In the genomic region with DNA sequence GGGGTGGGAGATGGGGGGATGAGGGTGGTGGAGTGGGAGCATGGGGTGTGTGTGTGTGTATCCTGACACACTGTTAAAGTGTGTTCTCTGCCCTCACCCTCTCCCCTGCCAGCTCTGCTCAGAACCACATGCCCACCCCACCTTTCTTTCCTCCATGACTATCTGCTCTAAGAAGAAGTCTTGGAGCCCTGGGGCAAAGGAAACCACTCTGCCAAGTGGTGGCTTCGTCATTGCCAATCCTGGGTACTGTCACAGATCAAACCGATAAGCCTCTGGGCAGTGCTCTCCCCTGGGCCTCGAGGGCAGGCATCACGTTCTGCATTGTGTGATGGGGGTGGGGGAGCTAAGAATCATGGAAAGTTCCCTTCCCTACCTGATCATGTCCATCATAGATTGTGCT, we compare ENCODE assay signal across 25 mouse cellular contexts. TPM values are rescaled to one million over a fixed set of nuclear protein-coding genes. Genes with fewer than 3 reads are reported as not detected.
DNase-seq lines count a peak whose midpoint lies in the region; ATAC-seq and TF ChIP-seq lines count a peak whose summit lies in the region.
"Had no signal": no experiment of that assay in that cellular context is flagged by ENCODE, and none has a peak within 500 bp of the region (broad histone marks: within the 10 kb centered on the region; RNA-seq: fewer than 3 reads in every experiment).

No protein-coding gene starts in this region.

- H3K36me3 ChIP-seq in kidney, embryonic 15.5 days = no peaks in the 10 kb centered on the region
- H3K36me3 ChIP-seq in ES-E14 (ENCODE audit: control insufficient read depth, insufficient read depth, low read length, poor library complexity, severe bottlenecking) = no peaks in the 10 kb centered on the region
- H3K36me3 ChIP-seq: embryonic facial prominence, embryonic 13.5 days; hindbrain, embryonic 13.5 days had no signal

- in situ Hi-C loops in ES-E14 (cut with MboI; ENCODE audit: low sequenced_read_pairs in 2 of 2, unreplicated experiment in 2 of 2) = no loop called here

- no peak overlapping the region for H3K9ac ChIP-seq in kidney, embryonic 15.5 days
- peak overlapping the region; percentile 41; the same call in 1 of the 2 replicates for H3K9ac ChIP-seq in ES-E14 (ENCODE audit: insufficient read depth, low read depth, low read length, poor library complexity, severe bottlenecking)
- H3K9ac ChIP-seq: embryonic facial prominence, embryonic 13.5 days; hindbrain, embryonic 13.5 days had no signal

- no peaks in the 10 kb centered on the region for H3K9me3 ChIP-seq in kidney, embryonic 15.5 days (replicated peaks)
- no peaks in the 10 kb centered on the region for H3K9me3 ChIP-seq in ES-E14 (ENCODE audit: control insufficient read depth, insufficient read depth, low read depth, low read length)
- H3K9me3 ChIP-seq: embryonic facial prominence, embryonic 13.5 days; hindbrain, embryonic 13.5 days had no signal

- no peaks in the 10 kb centered on the region for H3K27me3 ChIP-seq in kidney, embryonic 15.5 days
- H3K27me3 ChIP-seq: embryonic facial prominence, embryonic 13.5 days had no signal

- no peak for ATAC-seq in kidney, embryonic 15.5 days (replicated peaks; ENCODE audit: low FRiP score)
- ATAC-seq in granulocyte monocyte progenitor cell, adult 5-6 weeks (replicated peaks; ENCODE audit: poor library complexity, severe bottlenecking) = peak; percentile 39
- ATAC-seq: CD4-positive, CD25-positive, alpha-beta regulatory T cell, adult 4 months; inflammation-experienced regulatory T-cells, adult 6 months had no signal

- H3K4me3 ChIP-seq in kidney, embryonic 15.5 days (replicated peaks) = no peak overlapping the region
- no peak overlapping the region for H3K4me3 ChIP-seq in ES-E14 (ENCODE audit: insufficient read depth in 1 of 2, low read depth in 1 of 2, low read length in 2 of 2, poor library complexity in 1 of 2, severe bottlenecking in 1 of 2)
- H3K4me3 ChIP-seq: embryonic facial prominence, embryonic 13.5 days; gastrocnemius, adult 2 months; hindbrain, embryonic 13.5 days; left cerebral cortex, adult 2 months had no signal

- H3K4me1 ChIP-seq in kidney, embryonic 15.5 days = peaks cover 28% of the 10 kb centered on the region
- H3K4me1 ChIP-seq in ES-E14 (ENCODE audit: control insufficient read depth in 2 of 2, insufficient read depth in 2 of 2, low read length in 2 of 2, poor library complexity in 1 of 2) = peaks cover 4 to 19% of the 10 kb centered on the region in 2 experiments; a peak in 3 of 4 replicates

- WGBS in kidney, embryonic 15.5 days = 58% methylated on average over 4 of the region's 4 CpGs

- no peak overlapping the region for H3K4me2 ChIP-seq in kidney, embryonic 15.5 days
- H3K4me2 ChIP-seq: embryonic facial prominence, embryonic 13.5 days; hindbrain, embryonic 13.5 days had no signal

- 0 out of 2 replicates have a peak overlapping the region, but pooled peaks have one; percentile 27 for H3K27ac ChIP-seq in kidney, embryonic 15.5 days
- peak overlapping the region; percentile 32; the same call in 1 of the 2 replicates for H3K27ac ChIP-seq in ES-E14 (ENCODE audit: insufficient read depth, low read depth, low read length, poor library complexity, severe bottlenecking)
- H3K27ac ChIP-seq: embryonic facial prominence, embryonic 13.5 days; gastrocnemius, adult 2 months; hindbrain, embryonic 13.5 days; left cerebral cortex, adult 2 months; stomach, postnatal 0 days had no signal

- DNase-seq in kidney, adult 8-10 months = no peak
- no peak for DNase-seq in ES-E14 (ENCODE audit: low read depth, low spot score)
- DNase-seq in lung, postnatal 36 days = no peak
- DNase-seq in left cerebral cortex, adult 18-20 months (ENCODE audit: low spot score in 2 of 2) = no peak
- no peak for DNase-seq in ovary, postnatal 14 days (ENCODE audit: low spot score)
- DNase-seq: cerebellum, adult 2 months; gastrocnemius, adult 2 months; heart, adult 18-20 months; kidney, postnatal 25 days; left cerebral cortex, postnatal 4 days; lung, adult 18-20 months; lung, postnatal 14 days had no signal

TF ChIP-seq in ES-E14, 5 proteins besides CTCF, POLR2A, EP300 and RAD21:
- TF ChIP-seq ZC3H11A (IDR thresholded peaks at IDR 0.05; ENCODE audit: borderline replicate concordance, low read depth, low read length) (no peak), ZNF384 (IDR thresholded peaks at IDR 0.05; ENCODE audit: low read depth, low read length) (no peak)

RNA-seq across cellular contexts. Expression of gene Gpa33, which starts 2.3 kb away (rescaled TPM):
- 0.70 and 2.4 TPM in 2 replicates for polyA plus RNA-seq in kidney, embryonic 15.5 days (2015; fragmentation: Nextera tagmentation; extraction: Ambion mirVana)
- 68.0 and 204 TPM in 2 replicates for total RNA-seq in ES-E14 (2012; rRNA removed)
- total RNA-seq in granulocyte monocyte progenitor cell, adult 5-6 weeks (2014; fragmentation: Nextera tagmentation) = not detected in 2 replicates
- total RNA-seq in granulocyte monocyte progenitor cell, adult 5-6 weeks (2017) = not detected in 2 replicates
- not detected for total RNA-seq in left cerebral cortex, adult 18-20 months (2021)
- total RNA-seq: gastrocnemius, adult 2 months; heart, adult 18-20 months; left cerebral cortex, adult 2 months; left cerebral cortex, postnatal 4 days; liver, adult 2 months; midbrain, postnatal 0 days; neutrophil, adult 5-6 weeks had no signal
- polyA plus RNA-seq: CD4-positive, CD25-positive, alpha-beta regulatory T cell, adult 4 months; cerebellum, adult 2 months; cortical plate, adult 2 months; inflammation-experienced regulatory T-cells, adult 6 months had no signal

RNA-seq across cellular contexts. Expression of gene Dusp27, which starts 4.6 kb away (rescaled TPM):
- 1.0 and 1.3 TPM in 2 replicates for polyA plus RNA-seq in kidney, embryonic 15.5 days (2015; fragmentation: Nextera tagmentation; extraction: Ambion mirVana)
- 60.2 and 69.4 TPM in 2 replicates for total RNA-seq in ES-E14 (2012; rRNA removed)
- not detected in 2 replicates for total RNA-seq in granulocyte monocyte progenitor cell, adult 5-6 weeks (2014; fragmentation: Nextera tagmentation)
- total RNA-seq in granulocyte monocyte progenitor cell, adult 5-6 weeks (2017) = not detected in 2 replicates
- total RNA-seq in left cerebral cortex, adult 18-20 months (2021) = under 1 TPM; 0.28 to 0.30 TPM
- total RNA-seq: adrenal gland, adult 18-20 months; liver, adult 2 months; neutrophil, adult 5-6 weeks had no signal
- polyA plus RNA-seq: CD4-positive, CD25-positive, alpha-beta regulatory T cell, adult 4 months; inflammation-experienced regulatory T-cells, adult 6 months; liver, adult 2 months had no signal

Comparison
In these comparisons a context has a peak if more than half of its experiments do, and no peak if none do; other contexts are left out.
1. RNA of gene Gpa33, which starts 2.3 kb away (total RNA-seq): 68.0 to 204 TPM in ES-E14; not detected in granulocyte monocyte progenitor cell, adult 5-6 weeks and not detected in left cerebral cortex, adult 18-20 months; every median in the first group is over 10 times any median in the second.
2. RNA of gene Dusp27, which starts 4.6 kb away (total RNA-seq): 60.2 to 69.4 TPM in ES-E14; 0.28 to 0.30 TPM in left cerebral cortex, adult 18-20 months and not detected in granulocyte monocyte progenitor cell, adult 5-6 weeks; every median in the first group is over 10 times any median in the second.